Mouse (Mus musculus): ENCODE results near the gene Naaladl2.

Naaladl2 gene

GRCm38 (mm10) chr3:24690162-24690915, 453.7 kb downstream of the Naaladl2 start:
- no peak for DNase-seq (ENCODE audit: low read depth, low spot score)

DNA sequence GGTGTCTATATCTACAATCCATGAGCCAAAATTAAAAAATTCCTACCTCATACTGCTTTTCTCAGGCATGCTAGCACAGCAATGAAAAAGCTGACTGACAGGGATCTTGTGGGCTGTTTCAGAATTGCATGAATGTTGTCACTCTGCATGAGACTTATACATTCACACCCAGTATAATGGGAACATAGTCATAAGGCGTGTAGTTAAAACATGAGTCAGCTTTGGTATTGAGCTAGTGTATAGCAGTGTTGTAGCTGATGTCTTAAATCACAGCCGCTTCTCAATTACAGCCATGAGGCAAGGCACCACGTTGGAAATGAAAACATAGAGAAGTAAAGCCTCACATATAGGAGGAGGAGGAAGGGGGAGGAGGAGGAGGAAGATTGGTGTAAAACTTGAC, 473.6 kb downstream of the Naaladl2 start:
- DNase-seq (ENCODE audit: low read depth, low spot score): no peak

- no peak for DNase-seq (ENCODE audit: low read depth, low spot score)
Observed at GRCm38 (mm10) chr3:24668052-24668916, 475.8 kb downstream of the Naaladl2 start.

DNA sequence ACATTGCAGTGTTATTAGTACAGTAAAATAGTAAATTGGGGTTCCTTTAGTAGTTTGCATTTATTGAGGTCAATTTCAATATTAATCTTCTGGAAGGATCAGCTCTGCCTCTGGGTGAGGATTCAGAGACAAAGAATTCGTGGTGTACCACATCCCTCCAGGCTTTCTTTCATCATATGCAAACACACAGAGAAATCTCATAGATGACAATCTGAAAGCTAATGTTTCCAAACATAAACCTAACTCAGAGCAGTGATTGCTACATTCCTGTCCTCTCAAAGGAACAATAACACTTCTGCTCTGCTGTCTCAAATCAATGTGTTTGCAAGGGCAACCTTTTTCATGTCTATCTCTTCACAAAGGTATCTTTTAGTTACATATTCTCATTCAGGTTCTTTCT, 478.7 kb downstream of the Naaladl2 start:
- no peak for DNase-seq (ENCODE audit: low read depth, low spot score)

DNA sequence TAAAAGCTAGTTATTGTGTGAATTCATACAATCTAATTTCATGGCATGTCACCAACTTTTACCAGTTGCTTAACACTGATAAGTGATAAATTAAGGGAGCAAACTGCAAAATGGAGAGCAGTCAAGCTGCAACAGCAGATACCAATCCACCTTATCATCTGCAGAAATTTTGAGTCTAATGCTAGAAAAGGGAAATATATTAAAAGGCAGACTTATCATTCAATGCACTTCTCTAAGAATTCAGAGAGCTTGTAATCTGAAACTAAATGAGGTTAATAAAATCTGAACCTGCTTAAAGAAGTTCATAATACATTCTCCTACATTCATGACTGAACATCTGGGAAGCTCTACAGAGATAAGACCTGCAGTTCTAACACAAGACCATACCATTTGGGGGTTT, 480.3 kb downstream of the Naaladl2 start:
- DNase-seq (ENCODE audit: low read depth, low spot score): no peak

GRCm38 (mm10) chr3:24630032-24630431, 514.0 kb downstream of the Naaladl2 start:
- DNase-seq (ENCODE audit: low read depth, low spot score): no peak

DNA sequence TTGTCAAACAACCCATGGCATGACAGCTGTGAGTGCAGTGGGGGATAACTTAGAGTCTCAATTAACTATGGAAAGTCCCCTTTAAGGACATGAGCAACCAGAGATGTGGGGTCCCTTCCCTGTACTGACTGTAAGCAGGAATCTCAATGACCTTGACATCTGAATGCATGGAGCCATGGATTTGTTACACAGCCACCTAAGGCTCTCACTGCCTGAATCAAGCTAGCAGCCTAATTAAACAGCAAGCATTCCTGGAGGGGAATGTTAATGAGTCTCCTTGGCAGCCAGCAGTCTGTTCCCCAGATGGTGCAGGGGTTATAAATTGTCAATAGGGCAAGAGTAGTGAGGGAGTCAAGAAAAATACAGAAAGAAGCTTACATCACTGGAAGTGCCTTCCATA, 538.6 kb downstream of the Naaladl2 start:
- no peak for DNase-seq (ENCODE audit: low read depth, low spot score)

DNA sequence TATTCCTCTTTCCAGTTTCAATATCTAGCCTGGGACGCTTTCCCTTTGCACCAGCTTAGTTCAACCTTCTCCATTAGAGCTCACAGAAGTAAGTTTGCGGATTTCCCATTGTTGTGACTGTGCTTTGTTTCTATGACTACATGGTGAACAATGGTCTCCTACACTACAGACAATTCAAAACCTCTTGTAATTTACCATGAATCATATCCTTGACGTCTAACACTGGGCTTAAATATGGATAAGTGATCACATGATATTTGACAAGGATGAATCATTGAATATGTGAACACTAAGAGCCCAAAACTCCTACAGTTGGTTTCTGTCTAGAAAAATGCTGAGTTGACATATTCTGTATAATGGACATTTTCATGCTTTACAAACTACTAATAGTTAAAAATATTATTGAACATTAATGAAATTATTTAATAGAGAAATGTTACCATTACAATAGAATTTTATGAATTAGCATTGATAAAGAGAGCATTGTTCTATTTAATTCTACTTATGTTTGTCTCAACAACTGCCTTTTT, 539.2 kb downstream of the Naaladl2 start:
- no peak for DNase-seq (ENCODE audit: low read depth, low spot score)

DNA sequence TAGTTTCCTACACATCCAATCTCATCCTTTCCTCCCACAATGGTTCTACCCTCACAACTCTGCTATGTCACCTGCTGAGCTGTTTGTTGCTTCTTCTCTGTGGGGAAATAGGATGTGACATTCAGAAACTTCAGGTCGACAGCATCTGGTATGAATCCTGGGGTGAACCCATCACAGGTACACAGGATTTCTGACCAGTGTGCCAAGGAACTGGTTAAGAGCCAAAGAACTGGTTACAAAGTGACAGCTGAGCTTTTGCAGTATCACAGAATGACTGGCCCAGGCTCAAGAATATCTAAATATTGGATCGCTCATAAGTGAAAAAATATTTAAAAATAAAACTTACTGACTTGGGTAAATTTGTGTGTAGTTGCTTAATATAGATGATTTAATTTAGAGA, 548.6 kb downstream of the Naaladl2 start:
- no peak for DNase-seq (ENCODE audit: low read depth, low spot score)

- no peak for DNase-seq (ENCODE audit: low read depth, low spot score)
Observed at GRCm38 (mm10) chr3:24556617-24557016, 587.4 kb downstream of the Naaladl2 start.

GRCm38 (mm10) chr3:24553701-24554100, 590.4 kb downstream of the Naaladl2 start:
- DNase-seq (ENCODE audit: low read depth, low spot score): no peak

DNA sequence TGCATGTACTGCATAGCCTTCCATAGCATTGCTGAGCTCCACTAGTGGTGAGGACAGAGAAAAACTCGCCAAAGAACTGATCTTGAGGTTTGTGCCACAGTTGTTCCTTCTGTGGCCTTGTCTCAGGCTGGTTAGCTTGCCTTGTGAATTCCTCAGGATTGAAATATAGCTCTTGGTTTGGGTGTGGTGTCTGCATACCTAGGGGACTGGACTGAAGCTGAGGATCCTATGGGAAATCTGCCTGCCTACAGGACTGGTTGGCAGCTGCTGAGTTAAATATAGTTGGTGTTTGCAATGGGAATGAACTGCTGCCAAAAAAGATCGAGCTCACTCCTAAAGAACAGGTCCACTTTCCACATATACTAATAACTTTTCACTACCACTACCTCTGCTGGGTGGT, 591.4 kb downstream of the Naaladl2 start:
- no peak for DNase-seq (ENCODE audit: low read depth, low spot score)

DNA sequence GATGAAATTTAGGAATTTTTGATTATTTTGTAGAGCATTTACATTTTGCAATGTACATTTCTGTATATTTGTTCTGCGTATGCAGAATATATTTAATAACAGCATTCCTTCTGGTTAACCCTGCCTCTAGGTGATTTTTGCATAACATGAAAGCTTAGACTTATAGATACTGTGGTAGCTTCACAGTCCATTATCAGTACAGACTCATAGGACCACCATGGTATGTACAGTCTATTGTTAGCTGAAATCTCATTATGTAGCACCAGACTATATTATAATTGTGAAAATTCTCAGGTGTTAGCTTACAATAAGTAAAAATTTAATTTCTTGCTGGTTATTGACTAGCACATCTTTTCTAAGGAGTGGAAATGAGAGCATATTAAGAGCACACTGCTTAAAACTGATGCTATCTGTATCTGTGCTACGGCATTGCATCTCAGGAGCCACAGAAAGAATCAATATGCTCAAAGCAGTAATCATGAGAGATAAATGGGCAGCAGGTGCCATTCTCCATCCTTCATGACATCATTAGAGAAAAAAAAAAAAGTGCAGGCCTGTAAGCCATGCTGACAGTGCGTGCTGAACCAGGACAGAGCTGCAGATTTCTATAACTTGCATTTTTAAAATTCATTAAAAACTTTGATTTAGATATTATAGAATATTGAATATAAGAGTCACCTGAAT, 610.1 kb downstream of the Naaladl2 start:
- no peak for DNase-seq (ENCODE audit: low read depth, low spot score)

- no peak for DNase-seq (ENCODE audit: low read depth, low spot score)
Observed at GRCm38 (mm10) chr3:24514918-24515317, 629.1 kb downstream of the Naaladl2 start.

DNA sequence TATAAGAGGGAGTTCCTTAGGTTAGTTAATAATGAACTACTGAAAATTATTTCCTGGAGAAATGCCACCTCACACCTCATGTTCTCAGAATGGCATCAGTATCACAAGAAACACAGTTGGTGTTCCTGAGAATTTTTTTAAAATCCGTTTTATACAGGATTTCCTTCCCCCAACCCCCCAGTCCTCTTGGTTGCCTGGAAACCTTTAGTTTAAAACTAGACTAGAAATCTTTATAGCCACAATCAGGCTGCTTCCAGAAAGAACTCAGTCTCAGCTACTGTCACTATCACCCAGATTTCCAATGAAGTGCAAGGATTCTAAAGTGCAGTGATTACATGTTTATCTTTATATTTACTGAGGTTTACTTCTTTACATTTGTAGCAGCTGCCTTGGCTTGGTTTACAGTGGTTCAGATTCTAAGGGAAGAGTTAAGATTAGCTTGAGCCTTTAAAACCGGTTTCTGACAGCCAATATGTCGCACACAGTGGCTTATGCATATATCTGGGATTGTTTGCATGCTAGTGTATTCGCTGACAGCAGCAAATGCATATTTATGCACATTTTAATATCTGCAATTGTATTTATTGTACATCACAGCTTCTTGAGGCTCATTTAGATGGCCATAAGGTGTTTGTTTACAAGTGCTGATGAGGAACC, 657.5 kb downstream of the Naaladl2 start:
- no peak for DNase-seq (ENCODE audit: low read depth, low spot score)

- DNase-seq (ENCODE audit: low read depth, low spot score): no peak
Observed at GRCm38 (mm10) chr3:24463941-24464340, 680.1 kb downstream of the Naaladl2 start.

GRCm38 (mm10) chr3:24440621-24441020, 703.4 kb downstream of the Naaladl2 start:
- no peak for DNase-seq (ENCODE audit: low read depth, low spot score)

GRCm38 (mm10) chr3:24432761-24433160, 711.3 kb downstream of the Naaladl2 start:
- no peak for DNase-seq (ENCODE audit: low read depth, low spot score)

GRCm38 (mm10) chr3:24391737-24392136, 752.3 kb downstream of the Naaladl2 start:
- no peak for DNase-seq (ENCODE audit: low read depth, low spot score)

DNA sequence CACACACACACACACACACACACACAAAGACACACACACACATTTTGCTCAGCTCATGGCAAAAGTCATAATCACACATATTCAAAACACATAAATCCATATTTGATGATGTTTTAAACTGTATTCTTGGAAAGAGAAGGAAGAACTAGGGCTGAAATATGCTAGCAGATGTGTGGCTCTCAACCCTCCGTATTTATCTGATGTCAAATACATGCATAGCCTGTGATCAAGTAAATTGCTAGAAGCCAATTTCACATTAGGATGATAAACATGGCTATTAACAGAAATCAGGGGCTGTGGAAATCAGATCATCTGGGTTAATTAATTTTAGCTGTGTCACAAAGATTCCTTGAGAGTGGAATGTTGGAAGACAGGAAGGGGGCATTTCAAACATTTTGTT, 752.8 kb downstream of the Naaladl2 start:
- no peak for DNase-seq (ENCODE audit: low read depth, low spot score)

DNA sequence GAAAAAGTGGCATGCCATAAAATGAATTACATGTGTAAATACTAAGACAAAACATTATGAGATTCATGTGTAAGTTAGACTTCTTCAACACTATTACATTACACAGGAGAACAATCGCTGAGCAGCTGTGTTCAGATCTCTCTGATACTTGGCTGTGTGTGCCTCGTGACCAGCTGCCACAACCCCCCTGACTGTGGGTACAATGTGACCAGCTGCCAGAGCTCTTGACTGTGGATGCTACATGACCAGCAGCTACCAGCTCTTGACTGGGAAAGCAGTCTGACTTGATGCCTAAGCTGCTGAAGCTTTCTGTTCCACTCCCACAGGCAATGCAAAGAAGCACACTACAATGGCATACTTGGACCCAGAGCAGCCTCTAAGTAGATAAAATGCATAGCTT, 789.1 kb downstream of the Naaladl2 start:
- DNase-seq (ENCODE audit: low read depth, low spot score): no peak
